ENCODE assay signal across 8 mouse cellular contexts in the genomic region with DNA sequence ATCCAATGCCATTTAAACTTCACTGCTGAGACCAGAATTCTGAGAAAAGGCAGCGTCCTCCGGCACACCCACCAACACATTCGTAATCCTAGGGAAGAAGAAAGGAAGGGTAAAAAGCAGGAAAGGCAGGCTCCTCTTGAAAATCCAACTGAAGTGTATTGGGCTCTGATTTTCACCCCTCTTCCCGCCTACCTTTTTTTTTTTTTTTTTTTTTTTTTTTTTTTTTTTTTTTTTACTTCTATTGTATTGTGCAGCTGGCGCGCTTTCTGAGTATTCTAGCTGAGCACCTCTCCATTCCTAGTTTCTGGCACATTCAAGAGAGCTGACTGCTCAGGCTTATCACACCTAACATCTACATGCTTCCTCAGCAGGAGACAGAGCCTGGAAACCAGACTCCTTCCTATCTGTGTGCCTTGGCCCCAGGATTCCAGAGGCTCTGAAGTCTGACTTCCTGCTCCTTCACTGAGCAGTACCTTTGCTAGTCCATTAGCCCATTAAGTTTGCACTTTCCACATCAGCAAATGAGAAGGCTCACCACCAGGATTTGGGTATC. TPM values are rescaled to one million over a fixed set of nuclear protein-coding genes. Genes with fewer than 3 reads are reported as not detected.
DNase-seq lines count a peak whose midpoint lies in the region; ATAC-seq and TF ChIP-seq lines count a peak whose summit lies in the region.

No protein-coding gene starts in this region.

- H3K9ac ChIP-seq in MEL (ENCODE audit: control insufficient read depth, low read depth, low read length, poor library complexity, severe bottlenecking) = peak overlapping the region; percentile 58
- H3K9ac ChIP-seq in intestine, postnatal 0 days (ENCODE audit: low read depth, low read length) = no peak overlapping the region
- H3K9ac ChIP-seq in neural tube, embryonic 13.5 days = peak overlapping the region; percentile 75

- peak overlapping the region; percentile 75 for H3K4me3 ChIP-seq in gastrocnemius, adult 2 months
- peak overlapping the region; percentile 56 to 57 for H3K4me3 ChIP-seq in MEL (ENCODE audit: control insufficient read depth in 1 of 2, insufficient read depth in 1 of 2, low read depth in 2 of 2, low read length in 2 of 2)
- H3K4me3 ChIP-seq in intestine, postnatal 0 days (ENCODE audit: low read depth, low read length) = peak overlapping the region; percentile 57
- peak overlapping the region; percentile 65 for H3K4me3 ChIP-seq in neural tube, embryonic 13.5 days

- no peak for TF ChIP-seq POLR2A in MEL (IDR thresholded peaks at IDR 0.05; ENCODE audit: control insufficient read depth in 1 of 2, insufficient read depth in 1 of 2, low read depth in 1 of 2, low read length in 2 of 2, poor library complexity in 1 of 2)

- H3K36me3 ChIP-seq in MEL (ENCODE audit: control insufficient read depth in 1 of 2, insufficient read depth in 2 of 2, low read length in 2 of 2) = peaks cover 0 to 16% of the 10 kb centered on the region in 2 experiments; a peak in 2 of 4 replicates
- H3K36me3 ChIP-seq in intestine, postnatal 0 days (ENCODE audit: control insufficient read depth, insufficient read depth) = no peaks in the 10 kb centered on the region
- H3K36me3 ChIP-seq in neural tube, embryonic 13.5 days = no peaks in the 10 kb centered on the region

- H3K4me2 ChIP-seq in intestine, postnatal 0 days (replicated peaks; ENCODE audit: low read depth) = peak overlapping the region; percentile 84
- H3K4me2 ChIP-seq in neural tube, embryonic 13.5 days = peak overlapping the region; percentile 80

- intact Hi-C loops in gastrocnemius, adult 2 months (cut with DNase I) = loop anchor here (5.0 kb wide), 1 partner anchor 216 kb away; no protein-coding TSS in a partner anchor
- intact Hi-C loops in gastrocnemius, postnatal 14 days (cut with DNase I; ENCODE audit: low total_unique reads) = no loop called here

- ATAC-seq in intestine, postnatal 0 days = no peak
- no peak for ATAC-seq in neural tube, embryonic 13.5 days (ENCODE audit: low read depth)

- H3K4me1 ChIP-seq in MEL (ENCODE audit: control insufficient read depth in 1 of 2, insufficient read depth in 2 of 2, low read length in 2 of 2) = peaks cover 5 to 26% of the 10 kb centered on the region in 2 experiments
- H3K4me1 ChIP-seq in intestine, postnatal 0 days (replicated peaks; ENCODE audit: control insufficient read depth, insufficient read depth, low read length) = no peaks in the 10 kb centered on the region
- H3K4me1 ChIP-seq in neural tube, embryonic 13.5 days (replicated peaks) = peaks cover 25% of the 10 kb centered on the region

- peak overlapping the region; percentile 74 for H3K27ac ChIP-seq in gastrocnemius, adult 2 months
- peak overlapping the region; percentile 66 for H3K27ac ChIP-seq in MEL (ENCODE audit: control insufficient read depth, low read depth, low read length)
- no peak overlapping the region for H3K27ac ChIP-seq in intestine, postnatal 0 days (ENCODE audit: low read depth, low read length)
- H3K27ac ChIP-seq in neural tube, embryonic 13.5 days (replicated peaks) = peak overlapping the region; percentile 84

- TF ChIP-seq EP300 in MEL (IDR thresholded peaks at IDR 0.05; ENCODE audit: low read depth in 1 of 2, low read length in 2 of 2) = no peak

- no peaks in the 10 kb centered on the region for H3K27me3 ChIP-seq in MEL (ENCODE audit: control insufficient read depth in 1 of 2, insufficient read depth in 2 of 2, low read length in 2 of 2)
- 0 out of 2 replicates have a peak, but pooled peaks cover 3% of the 10 kb centered on the region for H3K27me3 ChIP-seq in intestine, postnatal 0 days (replicated peaks; ENCODE audit: control insufficient read depth, insufficient read depth, low read length)
- H3K27me3 ChIP-seq in neural tube, embryonic 13.5 days = no peaks in the 10 kb centered on the region

- peak; percentile 16 for DNase-seq in gastrocnemius, adult 2 months
- no peak for DNase-seq in gastrocnemius, postnatal 14 days
- peak; percentile 54 for DNase-seq in MEL (ENCODE audit: low read depth, low spot score)
- DNase-seq in heart, adult 11 months = peak; percentile 97
- DNase-seq in ovary, adult 18-20 months (ENCODE audit: low spot score) = no peak
- no peak for DNase-seq in testis, postnatal 14 days (ENCODE audit: low spot score)

- TF ChIP-seq CTCF in gastrocnemius, adult 2 months (IDR thresholded peaks at IDR 0.05) = no peak
- no peak for TF ChIP-seq CTCF in MEL (IDR thresholded peaks at IDR 0.05 in 2 of 3, conservative IDR thresholded peaks at IDR 0.05 in 1 of 3; ENCODE audit: control insufficient read depth in 1 of 3, insufficient read depth in 1 of 3, low read depth in 2 of 3, low read length in 3 of 3, poor library complexity in 1 of 3, severe bottlenecking in 1 of 3)
- no peak for TF ChIP-seq CTCF in intestine, postnatal 0 days (IDR thresholded peaks at IDR 0.05; ENCODE audit: low read depth)

- TF ChIP-seq RAD21 in MEL (IDR thresholded peaks at IDR 0.05; ENCODE audit: low read depth, low read length) = no peak

- no peaks in the 10 kb centered on the region for H3K79me2 ChIP-seq in MEL (ENCODE audit: control insufficient read depth, insufficient read depth, low read length, poor library complexity)

- 12% methylated on average over 6 of the region's 6 CpGs for WGBS in intestine, postnatal 0 days
- WGBS in neural tube, embryonic 13.5 days = 12% methylated on average over 6 of the region's 6 CpGs

- H3K9me3 ChIP-seq in MEL (replicated peaks; ENCODE audit: insufficient read depth, low read length) = no peaks in the 10 kb centered on the region
- no peaks in the 10 kb centered on the region for H3K9me3 ChIP-seq in intestine, postnatal 0 days (ENCODE audit: control insufficient read depth)
- no peaks in the 10 kb centered on the region for H3K9me3 ChIP-seq in neural tube, embryonic 13.5 days

TF ChIP-seq in MEL, 35 proteins besides CTCF, POLR2A, EP300 and RAD21:
- TF ChIP-seq POLR2AphosphoS5 (IDR thresholded peaks at IDR 0.05; ENCODE audit: borderline replicate concordance, low read depth, low read length) (no peak), HCFC1 (IDR thresholded peaks at IDR 0.05; ENCODE audit: low read depth, low read length) (no peak), MYB (IDR thresholded peaks at IDR 0.05; ENCODE audit: low read depth, low read length) (no peak), MAFK (IDR thresholded peaks at IDR 0.05; ENCODE audit: borderline replicate concordance, low read depth, low read length) (no peak), ELF1 (IDR thresholded peaks at IDR 0.05; ENCODE audit: low read depth, low read length) (no peak), GATA1 (IDR thresholded peaks at IDR 0.05; ENCODE audit: low read depth, low read length) (peak; percentile 34; the same call in 1 of the 2 replicates), MAX (IDR thresholded peaks at IDR 0.05; ENCODE audit: low read length) (no peak), POLR2AphosphoS2 (IDR thresholded peaks at IDR 0.05; ENCODE audit: low read length) (no peak), CHD2 (IDR thresholded peaks at IDR 0.05; ENCODE audit: low read length) (no peak), TBP (IDR thresholded peaks at IDR 0.05; ENCODE audit: low read depth, low read length) (no peak), ZNF384 (IDR thresholded peaks at IDR 0.05; ENCODE audit: low read depth, low read length) (peak; percentile 70), JUND (IDR thresholded peaks at IDR 0.05; ENCODE audit: low read depth, low read length) (no peak), GABPA (IDR thresholded peaks at IDR 0.05; ENCODE audit: low read depth, low read length) (no peak), SMC3 (IDR thresholded peaks at IDR 0.05; ENCODE audit: low read depth, low read length) (0 out of 2 replicates have a peak, but pooled peaks have one; percentile 2), SIN3A (IDR thresholded peaks at IDR 0.05; ENCODE audit: low read length) (no peak; the same call in 1 of the 2 replicates), UBTF (IDR thresholded peaks at IDR 0.05; ENCODE audit: borderline replicate concordance, insufficient read depth, low read depth, low read length) (no peak), MXI1 (IDR thresholded peaks at IDR 0.05; ENCODE audit: low read depth, low read length) (no peak), ETS1 (IDR thresholded peaks at IDR 0.05; ENCODE audit: low read depth, low read length) (no peak)

RNA-seq across cellular contexts. Expression of a gene that starts 1.0 kb away (rescaled TPM):
- total RNA-seq in gastrocnemius, adult 2 months (2021) = 1 to 10 TPM; 1.2 to 1.8 TPM
- 1 to 10 TPM; 4.2 to 4.7 TPM for total RNA-seq in gastrocnemius, postnatal 14 days (2021)
- 1.3 and 1.6 TPM in 2 replicates for total RNA-seq in MEL (2012; rRNA removed)
- under 1 TPM in 1 of 2 experiments, not detected in 1; 0.81 TPM for polyA plus RNA-seq in MEL (2012; ENCODE audit: insufficient read depth in 1 of 2, insufficient read length in 2 of 2, low read depth in 1 of 2, low replicate concordance in 2 of 2, missing spikeins in 1 of 2)
- 1.1 and 1.5 TPM in 2 replicates for polyA plus RNA-seq in intestine, postnatal 0 days (2015; fragmentation: Nextera tagmentation; extraction: Ambion mirVana)
- polyA plus RNA-seq in neural tube, embryonic 13.5 days (2015; fragmentation: Nextera tagmentation; extraction: Ambion mirVana) = 27.5 and 32.3 TPM in 2 replicates

Comparison
In these comparisons a context has a peak if more than half of its experiments do, and no peak if none do; other contexts are left out.
1. DNase-seq: peak in gastrocnemius, adult 2 months (single experiment), MEL (single experiment) and heart, adult 11 months (single experiment); none in gastrocnemius, postnatal 14 days (single experiment), ovary, adult 18-20 months (single experiment) and testis, postnatal 14 days (single experiment).
2. Peak in every context shown above with its lines, with median percentiles within 50 percentile points of each other: H3K4me3 ChIP-seq.